In genomic region chr11:103359841-103360641, GRCm38 (mm10) we compare ENCODE assay signal across 8 mouse cellular contexts. TPM values are rescaled to one million over a fixed set of nuclear protein-coding genes. Genes with fewer than 3 reads are reported as not detected.
DNase-seq lines count a peak whose midpoint lies in the region; ATAC-seq lines count a peak whose summit lies in the region.

No protein-coding gene starts in this region.

- WGBS in hindbrain, embryonic 15.5 days, result under 1% methylated on average over 59 of the region's 60 CpGs

- H3K27ac ChIP-seq in hindbrain, embryonic 15.5 days (replicated peaks), result no peak overlapping the region

- peaks cover 60% of the 10 kb centered on the region for H3K27me3 ChIP-seq in hindbrain, embryonic 15.5 days

- peak; percentile 55 for ATAC-seq in hindbrain, embryonic 15.5 days (ENCODE audit: low FRiP score, low read depth)
- ATAC-seq in megakaryocyte, adult 5-6 weeks (ENCODE audit: poor library complexity, severe bottlenecking), result peak; percentile 62

- peak overlapping the region; percentile 48 for H3K9ac ChIP-seq in hindbrain, embryonic 15.5 days

- H3K4me3 ChIP-seq in hindbrain, embryonic 15.5 days, result peak overlapping the region; percentile 46

- H3K4me2 ChIP-seq in hindbrain, embryonic 15.5 days, result peak overlapping the region; percentile 85

- no peaks in the 10 kb centered on the region for H3K36me3 ChIP-seq in hindbrain, embryonic 15.5 days

- no peaks in the 10 kb centered on the region for H3K9me3 ChIP-seq in hindbrain, embryonic 15.5 days

- DNase-seq in T-cell, adult 2 months (ENCODE audit: low spot score), result peak; percentile 85
- peak; percentile 80 to 85 for DNase-seq in cerebellum, postnatal 10 days
- DNase-seq in gastrocnemius, adult 18-20 months (ENCODE audit: low spot score), result peak; percentile 85
- DNase-seq in left cerebral cortex, adult 8-10 months (ENCODE audit: low spot score in 2 of 2), result peak; percentile 62 to 63
- peak; percentile 79 to 81 for DNase-seq in right cerebral cortex, adult 2 months (ENCODE audit: low spot score in 2 of 2)
- DNase-seq in urinary bladder, postnatal 25 days (ENCODE audit: low spot score), result peak; percentile 82

- peaks cover 52% of the 10 kb centered on the region for H3K4me1 ChIP-seq in hindbrain, embryonic 15.5 days (replicated peaks)

RNA-seq across cellular contexts. Expression of gene Arhgap27, which starts 3.5 kb away (rescaled TPM):
- total RNA-seq in gastrocnemius, adult 18-20 months (2021), result 1 to 10 TPM; 6.1 to 6.8 TPM
- polyA plus RNA-seq in hindbrain, embryonic 15.5 days (2015; fragmentation: Nextera tagmentation; extraction: Ambion mirVana), result 4.6 and 4.9 TPM in 2 replicates
- 10 to 100 TPM; 17.6 to 21.1 (median 19.1) TPM for total RNA-seq in left cerebral cortex, adult 8-10 months (2022)
- 20.1 and 20.5 TPM in 2 replicates for total RNA-seq in megakaryocyte, adult 5-6 weeks (2015)
- total RNA-seq in megakaryocyte, adult 5-6 weeks (2017), result 20.1 and 21.9 TPM in 2 replicates

RNA-seq across cellular contexts. Expression of gene Plekhm1, which starts 52.4 kb away (rescaled TPM):
- total RNA-seq in gastrocnemius, adult 18-20 months (2021), result 10 to 100 TPM; 14.8 to 16.4 TPM
- polyA plus RNA-seq in hindbrain, embryonic 15.5 days (2015; fragmentation: Nextera tagmentation; extraction: Ambion mirVana), result 9.8 and 10.0 TPM in 2 replicates
- 10 to 100 TPM; 17.4 to 18.2 (median 18.0) TPM for total RNA-seq in left cerebral cortex, adult 8-10 months (2022)
- 28.4 and 29.4 TPM in 2 replicates for total RNA-seq in megakaryocyte, adult 5-6 weeks (2015)
- 8.3 and 12.7 TPM in 2 replicates for total RNA-seq in megakaryocyte, adult 5-6 weeks (2017)
